Mouse (Mus musculus) heart, adult 2 months (tissue): ENCODE results near the gene Fam83c.

Experiments used
- CTCF ChIP-seq: fragments of 200-600 bp; IDR thresholded peaks from 2 replicates; pipeline ENCODE4 v1.8.1; 2022; ENCODE audit warnings: antibody characterized with exemption, mild to moderate bottlenecking, moderate library complexity
- EP300 ChIP-seq: fragments of 200-500 bp; IDR thresholded peaks from 2 replicates; pipeline ENCODE4 v1.6.1; 2011; ENCODE audit warnings: low read depth, low read length, control low read depth; ENCODE audit not compliant: insufficient read depth
- POLR2A ChIP-seq: fragments of 200-500 bp; IDR thresholded peaks from 2 replicates; pipeline ENCODE4 v1.6.1; 2011; ENCODE audit warnings: mild to moderate bottlenecking, low read depth, low read length, control low read depth; ENCODE audit not compliant: insufficient read depth

- no peak for TF ChIP-seq POLR2A
- no peak for TF ChIP-seq EP300
- no peak for TF ChIP-seq CTCF
These were observed 33.7 kb upstream of the Fam83c start for GRCm38 (mm10) chr2:155868320-155868719.
